Mouse (Mus musculus): ENCODE measurements around the gene Mff. TPM values are rescaled to one million over a fixed set of nuclear protein-coding genes. Genes with fewer than 3 reads are reported as not detected.

Mff gene
- total RNA-seq, 2 experiments from 2014 or later, result 136 to 140 TPM

Other genes with a start within 250 kb of the Mff start
- gene Col4a4, start 138.0 kb upstream of the Mff start, total RNA-seq (2021), result 1 to 10 TPM; 1.4 TPM
- gene Col4a3, start 138.0 kb upstream of the Mff start, total RNA-seq (2021), result 1 to 10 TPM; 1.0 to 1.1 TPM
- not detected for gene Tm4sf20, start 43.6 kb downstream of the Mff start, total RNA-seq (2021)
- not detected for gene Gm47791, start 46.4 kb downstream of the Mff start, total RNA-seq (2021)
- 10 to 100 TPM; 21.2 to 23.5 TPM for gene Agfg1, start 114.6 kb downstream of the Mff start, total RNA-seq (2021)
- gene A030005L19Rik, start 188.4 kb downstream of the Mff start, total RNA-seq (2021), result not detected
- not detected for gene A030014E15Rik, start 200.0 kb downstream of the Mff start, total RNA-seq (2021)
- gene Gm6217, start 206.5 kb downstream of the Mff start, total RNA-seq (2021), result not detected
- gene A030003K21Rik, start 218.5 kb downstream of the Mff start, total RNA-seq (2021), result not detected
- not detected for gene Gm7544, start 231.1 kb downstream of the Mff start, total RNA-seq (2021)
- not detected for gene Gm47955, start 235.4 kb downstream of the Mff start, total RNA-seq (2021)

Data from gastrocnemius, postnatal 36 days (tissue).